Mouse (Mus musculus): Measurements from ENCODE around the gene Gm36079. TPM values are rescaled to one million over a fixed set of nuclear protein-coding genes. Genes with fewer than 3 reads are reported as not detected.
"Not testable (repeated sequence)": the region's sequence is repeated elsewhere in the genome, so short reads cannot be mapped to it uniquely, and the experiment has no call there.

The Gm36079 gene
- 1 to 10 TPM in 4 of 26 experiments, not detected in 22; 2.6 to 6.9 (median 3.5) TPM for total RNA-seq (2018; cell fraction: chromatin; rRNA removed)
- under 1 TPM in 5 of 26 experiments, not detected in 21; 0.39 to 0.97 (median 0.55) TPM for total RNA-seq (2018; cell fraction: cytosol; rRNA removed)
- 1 to 10 TPM in 7 of 26 experiments, not detected in 19; 1.3 to 4.1 (median 3.2) TPM for total RNA-seq (2018; cell fraction: nucleus; rRNA removed)
- 0.40 TPM in 1 of 3 replicates, not detected in the others for polyA plus RNA-seq (2018)

DNA sequence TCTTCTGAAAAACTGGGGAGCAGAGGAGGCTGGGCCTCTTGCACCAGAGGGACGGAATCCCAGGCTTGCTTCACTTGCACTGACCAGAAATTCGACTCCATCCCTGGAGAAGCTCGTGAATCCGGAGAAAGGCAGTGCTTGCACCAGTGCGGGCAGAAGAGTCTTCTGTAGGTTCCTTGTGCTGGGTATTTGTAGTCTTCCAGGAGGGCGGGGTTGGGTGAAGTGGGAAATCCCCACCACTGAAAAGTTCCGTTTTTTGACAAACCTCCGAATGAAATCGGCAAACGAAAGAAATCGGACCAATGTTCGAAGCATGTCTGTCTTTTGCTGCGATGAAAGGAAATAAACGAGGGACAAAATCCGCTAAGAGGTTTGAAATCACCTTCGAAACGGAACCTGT lies at the start of gene Gm36079:
TSS of gene Gm36079 (minus strand) at position 101 of the 400 bp plus-strand sequence.
- H3K27ac ChIP-seq; H3K79me2 ChIP-seq (ENCODE audit: inconsistent target); H3K4me3 ChIP-seq (ENCODE audit: inconsistent target); H3K36me3 ChIP-seq (ENCODE audit: inconsistent target): not testable (repeated sequence)
- WGBS (ENCODE audit: missing documents), result no CpG with 5 or more reads among the region's 17 CpGs

DNA sequence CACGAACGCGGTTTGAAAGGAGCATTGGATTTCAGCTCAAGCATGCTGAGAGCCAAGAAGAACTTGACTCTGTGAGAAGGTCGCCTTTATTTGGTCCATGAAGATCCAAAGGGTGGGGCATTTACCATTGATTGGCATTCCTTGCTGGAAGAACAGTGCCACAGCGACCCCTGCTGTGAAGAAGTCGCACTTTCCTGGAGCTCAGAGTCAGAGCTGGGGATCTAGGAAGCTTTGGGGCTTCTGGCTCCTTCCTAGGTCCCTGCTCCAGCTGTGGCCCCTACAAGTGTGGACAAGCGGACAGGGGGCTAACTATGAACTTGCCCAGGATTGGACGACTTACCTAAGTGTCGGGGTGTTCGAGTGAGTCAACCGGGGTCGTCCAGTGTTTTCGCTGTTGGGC lies 44.1 kb upstream of the Gm36079 start:
- H3K36me3 ChIP-seq (ENCODE audit: inconsistent target); H3K4me3 ChIP-seq (ENCODE audit: inconsistent target); H3K27ac ChIP-seq; H3K79me2 ChIP-seq (ENCODE audit: inconsistent target): not testable (repeated sequence)
- WGBS (ENCODE audit: missing documents), result no CpG with 5 or more reads among the region's 13 CpGs

DNA sequence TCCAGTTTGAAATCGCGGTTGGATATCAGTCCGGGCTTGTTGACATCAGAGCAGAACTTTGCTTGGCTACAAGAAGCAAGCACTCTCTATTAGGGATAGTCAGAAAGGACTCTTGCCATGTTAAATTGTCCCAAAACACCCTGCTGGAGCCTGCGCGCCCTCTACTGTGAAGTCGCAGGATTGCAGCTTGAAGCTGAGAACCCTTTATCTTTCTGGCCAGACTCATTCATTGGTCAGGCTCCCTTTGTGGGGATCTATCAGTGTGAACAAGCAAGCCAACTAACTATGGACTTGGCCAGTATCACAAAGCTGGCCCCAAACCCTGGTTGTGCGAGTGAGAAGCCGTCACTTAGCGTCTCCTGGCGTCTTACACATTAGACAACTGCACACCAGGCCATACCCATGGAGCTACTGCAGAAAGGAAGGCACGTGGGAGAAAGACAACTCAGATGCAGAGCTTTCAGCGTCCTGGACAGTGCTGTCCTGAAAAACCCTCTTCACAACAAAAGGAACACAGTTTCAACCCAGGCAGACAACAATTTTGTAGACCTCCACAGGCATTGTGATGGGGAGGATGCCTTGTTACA lies 43.3 kb upstream of the Gm36079 start:
- H3K27ac ChIP-seq; H3K36me3 ChIP-seq (ENCODE audit: inconsistent target): not testable (repeated sequence)
- no CpG with 5 or more reads among the region's 12 CpGs for WGBS (ENCODE audit: missing documents)

DNA sequence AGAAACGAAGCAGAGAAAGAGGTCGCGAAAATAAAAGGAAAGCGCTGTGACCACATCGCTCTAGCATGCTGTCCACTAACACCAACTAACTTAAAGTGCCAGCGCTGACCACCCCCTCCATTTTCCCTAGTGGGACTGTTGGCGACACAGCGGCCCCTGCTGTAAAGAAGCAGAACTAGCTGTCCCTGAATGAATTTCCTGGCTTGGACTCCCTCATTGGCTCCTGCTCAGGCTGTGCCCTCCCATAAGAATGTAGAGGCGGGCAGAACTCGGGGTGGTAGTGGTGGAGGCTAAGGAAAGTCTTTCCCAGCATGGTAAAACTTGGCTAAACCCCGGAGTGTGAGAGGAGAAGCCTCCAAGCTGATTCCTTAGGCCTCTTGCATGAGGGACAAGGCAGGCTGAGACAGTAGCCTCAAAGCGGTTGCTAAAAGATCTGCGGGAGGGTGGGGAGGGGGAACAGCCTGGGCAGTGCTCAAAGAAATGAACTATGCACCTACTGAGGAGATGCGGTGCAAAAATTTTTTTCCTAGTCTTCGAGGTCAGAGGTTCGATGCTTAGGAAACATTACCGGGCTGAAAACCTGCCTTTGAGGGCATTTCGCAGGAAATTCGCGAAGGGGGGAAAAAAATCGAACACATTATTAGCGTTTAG lies 36.8 kb upstream of the Gm36079 start:
- not testable (repeated sequence) for H3K4me3 ChIP-seq (ENCODE audit: inconsistent target); H3K27ac ChIP-seq; H3K36me3 ChIP-seq (ENCODE audit: inconsistent target); H3K79me2 ChIP-seq (ENCODE audit: inconsistent target)
- no CpG with 5 or more reads among the region's 22 CpGs for whole genome bisulfite sequencing (ENCODE audit: missing documents)

More for the DNA sequence above, 43.3 kb upstream of the Gm36079 start:
- H3K4me3 ChIP-seq (ENCODE audit: inconsistent target); H3K79me2 ChIP-seq (ENCODE audit: inconsistent target): not testable (repeated sequence)

DNA sequence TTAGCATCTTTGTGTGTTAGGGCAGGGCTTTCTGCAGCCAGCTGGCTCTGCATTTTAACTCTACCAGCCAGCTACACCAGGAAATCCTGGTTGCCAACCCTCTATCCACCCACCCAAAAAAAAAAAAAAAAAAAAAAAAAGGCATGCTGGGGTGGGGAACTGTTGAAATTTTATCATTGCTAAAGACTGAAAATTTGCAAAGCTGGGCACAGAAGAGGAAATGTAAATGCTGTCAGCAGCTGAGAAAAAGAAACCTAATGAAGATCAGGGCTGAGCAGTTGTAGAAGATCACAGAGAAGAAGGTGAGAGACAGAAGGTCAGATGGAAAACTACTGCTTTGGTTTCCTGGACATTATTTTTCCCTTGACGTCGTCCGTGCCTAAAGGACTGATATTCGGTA lies 36.1 kb upstream of the Gm36079 start:
- WGBS (ENCODE audit: missing documents), result no CpG with 5 or more reads among the region's 4 CpGs
- not testable (repeated sequence) for H3K27ac ChIP-seq; H3K4me3 ChIP-seq (ENCODE audit: inconsistent target); H3K79me2 ChIP-seq (ENCODE audit: inconsistent target); H3K36me3 ChIP-seq (ENCODE audit: inconsistent target)

DNA sequence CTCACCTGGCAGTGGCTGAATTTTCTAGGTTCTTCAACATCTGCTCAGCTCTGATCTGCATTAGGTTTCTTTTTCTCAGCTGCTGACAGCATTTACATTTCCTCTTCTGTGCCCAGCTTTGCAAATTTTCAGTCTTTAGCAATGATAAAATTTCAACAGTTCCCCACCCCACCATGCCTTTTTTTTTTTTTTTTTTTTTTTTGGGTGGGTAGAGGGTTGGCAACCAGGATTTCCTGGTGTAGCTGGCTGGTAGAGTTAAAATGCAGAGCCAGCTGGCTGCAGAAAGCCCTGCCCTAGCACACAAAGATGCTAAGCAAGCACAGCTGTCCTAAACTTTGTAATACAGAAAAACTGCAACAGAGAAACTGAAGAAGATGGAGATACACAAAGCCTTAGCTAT lies 25.3 kb upstream of the Gm36079 start, which contains the start of gene Gm21188:
TSS of gene Gm21188 (minus strand) at position 110 of the 400 bp plus-strand sequence.
- not testable (repeated sequence) for H3K79me2 ChIP-seq (ENCODE audit: inconsistent target); H3K4me3 ChIP-seq (ENCODE audit: inconsistent target); H3K27ac ChIP-seq; H3K36me3 ChIP-seq (ENCODE audit: inconsistent target)

DNA sequence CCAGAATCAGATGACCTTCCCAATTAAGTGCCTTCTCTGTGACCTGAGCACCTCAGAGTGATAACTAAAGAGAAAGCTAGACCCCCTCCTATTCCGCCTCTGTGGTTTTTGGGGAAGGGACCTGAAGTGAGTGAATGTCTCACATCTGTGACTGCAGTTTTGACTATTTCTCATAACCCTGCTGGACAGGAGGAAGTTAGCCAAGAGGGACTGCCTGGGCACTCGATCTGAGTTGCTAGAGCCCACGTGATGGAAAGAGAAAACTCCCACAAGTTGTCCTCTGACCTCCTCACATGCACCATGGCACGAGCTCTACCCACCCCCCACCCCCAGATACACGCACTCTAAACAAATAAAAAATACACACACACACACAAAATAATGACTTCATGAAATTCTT lies 21.8 kb upstream of the Gm36079 start:
- not testable (repeated sequence) for H3K27ac ChIP-seq

DNA sequence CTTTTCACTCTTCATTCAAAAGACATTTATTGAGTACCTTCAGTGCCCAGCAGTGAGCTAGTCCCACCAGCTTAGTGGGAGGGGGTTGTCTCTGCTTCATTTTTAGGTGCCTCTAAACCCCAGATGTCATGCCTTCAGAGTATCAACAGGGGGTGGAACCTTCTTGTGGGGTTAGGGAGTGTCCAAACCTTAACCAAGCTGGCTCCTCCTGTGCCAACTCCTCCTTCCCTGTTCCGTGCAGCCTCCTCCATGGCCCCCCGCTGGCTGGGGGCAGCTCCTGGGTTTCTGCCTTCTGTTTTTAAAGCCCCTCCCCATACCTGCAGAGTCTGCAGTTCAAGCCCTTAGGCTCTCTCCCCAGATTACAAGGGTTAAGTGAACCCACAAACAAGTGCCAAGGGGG lies 21.4 kb upstream of the Gm36079 start:
- H3K36me3 ChIP-seq (ENCODE audit: inconsistent target); H3K27ac ChIP-seq; H3K4me3 ChIP-seq (ENCODE audit: inconsistent target); H3K79me2 ChIP-seq (ENCODE audit: inconsistent target): not testable (repeated sequence)
- no CpG with 5 or more reads among the region's 2 CpGs for WGBS (ENCODE audit: missing documents)

More for the DNA sequence above, 21.8 kb upstream of the Gm36079 start:
- not testable (repeated sequence) for H3K4me3 ChIP-seq (ENCODE audit: inconsistent target); H3K79me2 ChIP-seq (ENCODE audit: inconsistent target); H3K36me3 ChIP-seq (ENCODE audit: inconsistent target)
- WGBS (ENCODE audit: missing documents), result no CpG with 5 or more reads among the region's 5 CpGs

DNA sequence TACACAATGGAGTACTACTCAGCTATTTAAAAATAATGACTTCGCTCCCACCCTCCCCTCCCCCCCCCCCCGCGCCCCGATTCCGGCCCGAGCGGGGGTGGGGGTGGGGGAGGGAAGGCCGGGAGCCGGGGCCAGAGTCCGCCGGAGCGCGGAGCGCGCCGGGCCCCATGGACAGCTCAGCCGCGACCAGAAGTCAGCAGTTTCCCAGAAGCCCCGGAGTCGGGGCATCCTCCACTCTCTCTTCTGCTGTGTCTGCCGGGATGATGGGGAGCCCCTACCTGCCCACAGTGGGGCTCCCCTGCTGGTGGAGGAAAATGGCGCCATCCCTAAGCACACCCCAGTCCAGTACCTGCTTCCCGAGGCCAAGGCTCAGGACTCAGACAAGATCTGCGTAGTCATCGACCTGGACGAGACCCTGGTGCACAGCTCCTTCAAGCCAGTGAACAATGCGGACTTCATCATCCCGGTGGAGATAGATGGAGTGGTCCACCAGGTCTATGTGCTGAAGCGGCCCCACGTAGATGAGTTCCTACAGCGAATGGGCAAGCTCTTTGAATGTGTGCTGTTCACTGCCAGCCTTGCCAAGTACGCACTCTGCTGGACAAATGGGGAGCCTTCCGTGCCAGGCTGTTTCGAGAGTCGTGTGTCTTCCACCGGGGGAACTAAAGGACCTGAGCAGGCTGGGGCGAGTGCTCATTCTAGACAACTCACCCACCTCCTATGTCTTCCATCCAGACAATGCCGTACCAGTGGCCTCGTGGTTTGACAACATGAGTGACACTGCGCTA lies 19.8 kb upstream of the Gm36079 start:
- H3K36me3 ChIP-seq (ENCODE audit: inconsistent target), result not testable (repeated sequence)

DNA sequence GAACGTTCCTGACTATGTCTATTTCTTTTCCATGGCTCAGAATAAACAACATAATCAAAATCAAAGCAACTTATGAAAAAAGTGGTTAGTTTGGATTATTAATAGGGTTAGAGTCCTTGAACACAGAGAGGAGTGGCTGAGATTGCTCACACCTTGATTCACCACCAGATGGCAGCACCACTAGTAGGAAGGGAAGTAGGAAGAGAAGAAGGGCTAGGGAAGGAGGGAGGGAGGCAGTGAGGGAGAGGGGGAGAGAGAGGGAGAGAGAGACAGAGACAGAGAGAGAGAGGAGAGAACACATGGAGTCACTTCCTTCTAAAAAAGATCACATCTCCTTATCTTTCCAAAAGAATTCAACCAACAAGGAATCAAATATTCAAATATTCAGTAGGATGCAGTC lies 14.3 kb upstream of the Gm36079 start:
- not testable (repeated sequence) for H3K36me3 ChIP-seq (ENCODE audit: inconsistent target); H3K27ac ChIP-seq; H3K79me2 ChIP-seq (ENCODE audit: inconsistent target); H3K4me3 ChIP-seq (ENCODE audit: inconsistent target)
- WGBS (ENCODE audit: missing documents), result no CpG with 5 or more reads among the region's 1 CpGs

More for the DNA sequence above, 19.8 kb upstream of the Gm36079 start:
- WGBS (ENCODE audit: missing documents), result 0% methylated on average over 1 of the region's 40 CpGs
- H3K4me3 ChIP-seq (ENCODE audit: inconsistent target); H3K79me2 ChIP-seq (ENCODE audit: inconsistent target); H3K27ac ChIP-seq: not testable (repeated sequence)

DNA sequence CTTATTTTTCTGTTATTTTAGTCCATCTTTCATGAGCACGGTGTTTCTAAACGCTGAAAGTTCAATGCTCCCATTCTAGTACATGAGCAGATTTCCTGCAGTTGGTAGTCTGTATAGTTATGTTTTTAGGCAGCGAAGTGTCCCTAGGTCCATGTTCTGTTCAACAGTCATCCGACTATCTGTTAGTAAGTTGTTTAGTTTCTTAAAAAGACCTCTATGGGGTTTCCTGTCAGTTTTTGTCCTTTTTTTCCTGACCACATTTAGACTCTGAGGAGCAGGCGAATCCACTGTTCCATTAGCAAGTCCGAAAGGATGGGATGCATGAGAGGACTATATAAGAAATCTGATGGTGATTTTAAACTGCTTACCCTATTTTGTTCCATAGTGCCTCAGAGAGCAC lies 11.1 kb upstream of the Gm36079 start:
- not testable (repeated sequence) for H3K79me2 ChIP-seq (ENCODE audit: inconsistent target); H3K27ac ChIP-seq
- WGBS (ENCODE audit: missing documents), result 36% methylated on average over 6 of the region's 6 CpGs

DNA sequence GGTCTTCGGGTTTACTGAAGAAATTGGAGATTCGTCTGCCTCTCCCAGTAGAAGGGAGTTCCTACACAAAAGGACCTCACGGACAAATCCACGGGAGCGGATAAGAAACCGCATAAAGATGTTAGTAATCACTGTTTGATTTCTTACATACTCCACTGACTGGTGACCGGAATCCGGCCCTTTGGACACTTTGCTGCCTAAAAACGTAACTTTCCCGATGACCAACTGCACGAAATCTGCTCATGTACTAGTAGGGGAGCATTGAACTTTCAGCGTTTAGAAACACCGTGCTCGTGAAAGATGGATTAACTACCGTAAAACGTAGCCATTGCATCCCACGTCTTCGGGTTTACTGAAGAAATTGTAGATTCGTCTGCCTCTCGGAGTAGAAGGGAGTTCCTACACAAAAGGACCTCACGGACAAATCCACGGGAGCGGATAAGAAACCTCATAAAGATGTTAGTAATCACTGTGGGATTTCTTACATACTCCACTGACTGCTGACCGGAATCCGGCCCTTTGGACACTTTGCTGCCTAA lies 9.8 kb upstream of the Gm36079 start:
- H3K27ac ChIP-seq; H3K4me3 ChIP-seq (ENCODE audit: inconsistent target); H3K36me3 ChIP-seq (ENCODE audit: inconsistent target); H3K79me2 ChIP-seq (ENCODE audit: inconsistent target): not testable (repeated sequence)
- 5% methylated on average over 14 of the region's 25 CpGs for WGBS (ENCODE audit: missing documents)

More for the DNA sequence above, 11.1 kb upstream of the Gm36079 start:
- H3K36me3 ChIP-seq (ENCODE audit: inconsistent target); H3K4me3 ChIP-seq (ENCODE audit: inconsistent target): not testable (repeated sequence)

DNA sequence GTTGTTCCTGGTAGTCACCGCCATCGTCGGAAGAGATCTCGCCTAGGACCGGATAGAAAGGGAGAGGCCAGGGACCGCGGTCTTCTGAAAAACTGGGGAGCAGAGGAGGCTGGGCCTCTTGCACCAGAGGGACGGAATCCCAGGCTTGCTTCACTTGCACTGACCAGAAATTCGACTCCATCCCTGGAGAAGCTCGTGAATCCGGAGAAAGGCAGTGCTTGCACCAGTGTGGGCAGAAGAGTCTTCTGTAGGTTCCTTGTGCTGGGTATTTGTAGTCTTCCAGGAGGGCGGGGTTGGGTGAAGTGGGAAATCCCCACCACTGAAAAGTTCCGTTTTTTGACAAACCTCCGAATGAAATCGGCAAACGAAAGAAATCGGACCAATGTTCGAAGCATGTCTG lies 8.3 kb upstream of the Gm36079 start:
- H3K36me3 ChIP-seq (ENCODE audit: inconsistent target); H3K27ac ChIP-seq; H3K4me3 ChIP-seq (ENCODE audit: inconsistent target); H3K79me2 ChIP-seq (ENCODE audit: inconsistent target): not testable (repeated sequence)
- no CpG with 5 or more reads among the region's 18 CpGs for WGBS (ENCODE audit: missing documents)

DNA sequence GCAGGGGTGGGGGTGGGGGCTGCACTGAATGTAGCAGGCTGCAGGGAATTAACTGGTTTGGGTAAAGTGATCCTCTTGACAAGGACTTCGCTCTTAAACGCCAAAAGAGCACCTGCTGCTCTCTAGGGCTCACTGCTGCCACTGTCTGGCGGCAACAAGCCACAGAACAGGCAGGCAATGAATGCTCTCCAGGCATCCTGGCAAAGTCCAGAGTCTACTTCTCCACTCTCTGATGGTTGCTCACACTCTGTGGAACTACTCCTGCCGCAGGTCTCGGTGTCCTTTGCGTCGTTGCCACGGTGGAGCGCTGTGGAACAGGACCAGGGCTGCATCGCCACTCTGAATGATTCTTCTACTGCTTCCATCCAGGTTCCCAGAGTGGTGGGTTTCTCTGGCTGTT lies 7.8 kb upstream of the Gm36079 start:
- WGBS (ENCODE audit: missing documents), result no CpG with 5 or more reads among the region's 10 CpGs
- not testable (repeated sequence) for H3K27ac ChIP-seq; H3K79me2 ChIP-seq (ENCODE audit: inconsistent target); H3K4me3 ChIP-seq (ENCODE audit: inconsistent target); H3K36me3 ChIP-seq (ENCODE audit: inconsistent target)

All from macrophage (primary cell).